Mouse (Mus musculus) adrenal gland, adult 10 weeks (tissue): ENCODE measurements around the gene Hist1h3c. TPM values are rescaled to one million over a fixed set of nuclear protein-coding genes. Genes with fewer than 3 reads are reported as not detected.

Experiments
- polyA plus RNA-seq: library from polyadenylated mRNA; stranded (reverse); fragments of 350-450 nt; fragmentation: Illumina TruSeq; extraction: RNeasy Lipid Tissue Mini Kit (QIAGEN cat#74804); gene quantifications from one replicate; pipeline ENCODE4 v1.2.3, GENCODE M21; 2014; ENCODE audit warnings: low read depth, low replicate concordance

Gene Hist1h3c
- polyA plus RNA-seq, result not detected

DNA sequence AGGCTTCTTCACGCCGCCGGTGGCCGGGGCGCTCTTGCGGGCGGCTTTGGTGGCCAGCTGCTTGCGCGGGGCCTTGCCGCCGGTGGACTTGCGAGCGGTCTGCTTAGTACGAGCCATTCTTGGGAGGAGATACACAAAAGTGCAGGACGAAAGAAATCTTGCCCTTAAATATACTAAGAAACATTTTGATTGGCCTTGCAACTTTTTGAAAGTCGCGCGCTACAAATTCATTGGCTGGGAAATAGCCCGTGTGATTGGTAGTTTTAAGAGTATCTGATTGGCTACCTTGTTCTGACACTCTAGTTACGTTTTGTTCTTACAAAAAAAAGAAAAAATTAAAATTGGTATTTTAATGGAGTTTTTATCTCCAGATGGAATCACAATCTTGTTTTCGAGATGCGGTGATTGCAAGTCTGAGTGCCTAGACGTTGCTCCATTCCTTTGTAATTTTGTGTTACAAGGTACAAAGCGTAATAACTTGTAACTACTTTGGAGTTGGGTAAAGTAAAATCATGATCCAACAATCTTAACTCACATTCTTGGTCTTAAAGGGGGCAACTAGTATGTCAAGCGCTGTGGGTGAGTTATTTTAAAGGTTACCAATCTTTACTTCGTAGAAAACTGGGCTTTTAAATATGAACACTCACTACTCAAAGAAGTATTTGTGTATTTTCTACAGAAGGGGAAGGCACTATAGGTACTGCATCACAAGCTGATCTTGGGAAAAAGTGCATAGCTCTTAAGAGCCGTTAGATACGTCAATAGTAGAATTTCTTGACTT is at the start of gene Hist1h3c:
Gene Hist1h3c (minus strand): TSS at position 222 of the 781 bp plus-strand sequence.

DNA sequence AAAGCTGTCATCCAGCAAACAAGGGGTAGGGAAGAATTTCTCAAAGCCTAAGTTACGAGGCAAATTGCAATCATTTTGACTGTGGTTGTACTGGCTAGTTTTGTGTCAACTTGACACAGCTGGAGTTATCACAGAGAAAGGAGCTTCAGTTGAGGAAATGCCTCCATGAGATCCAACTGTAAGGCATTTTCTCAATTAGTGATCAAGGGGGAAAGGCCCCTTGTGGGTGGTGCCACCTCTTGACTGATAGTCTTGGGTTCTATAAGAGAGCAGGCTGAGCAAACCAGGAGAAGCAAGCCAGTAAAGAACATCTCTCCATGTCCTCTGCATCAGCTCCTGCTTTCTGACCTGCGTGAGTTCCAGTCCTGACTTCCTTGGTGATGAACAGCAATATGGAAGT is 24.2 kb upstream of the Hist1h3c start, which contains the start of gene Trim38:
Gene Trim38 (plus strand): TSS at position 301 of the 400 bp plus-strand sequence.

DNA sequence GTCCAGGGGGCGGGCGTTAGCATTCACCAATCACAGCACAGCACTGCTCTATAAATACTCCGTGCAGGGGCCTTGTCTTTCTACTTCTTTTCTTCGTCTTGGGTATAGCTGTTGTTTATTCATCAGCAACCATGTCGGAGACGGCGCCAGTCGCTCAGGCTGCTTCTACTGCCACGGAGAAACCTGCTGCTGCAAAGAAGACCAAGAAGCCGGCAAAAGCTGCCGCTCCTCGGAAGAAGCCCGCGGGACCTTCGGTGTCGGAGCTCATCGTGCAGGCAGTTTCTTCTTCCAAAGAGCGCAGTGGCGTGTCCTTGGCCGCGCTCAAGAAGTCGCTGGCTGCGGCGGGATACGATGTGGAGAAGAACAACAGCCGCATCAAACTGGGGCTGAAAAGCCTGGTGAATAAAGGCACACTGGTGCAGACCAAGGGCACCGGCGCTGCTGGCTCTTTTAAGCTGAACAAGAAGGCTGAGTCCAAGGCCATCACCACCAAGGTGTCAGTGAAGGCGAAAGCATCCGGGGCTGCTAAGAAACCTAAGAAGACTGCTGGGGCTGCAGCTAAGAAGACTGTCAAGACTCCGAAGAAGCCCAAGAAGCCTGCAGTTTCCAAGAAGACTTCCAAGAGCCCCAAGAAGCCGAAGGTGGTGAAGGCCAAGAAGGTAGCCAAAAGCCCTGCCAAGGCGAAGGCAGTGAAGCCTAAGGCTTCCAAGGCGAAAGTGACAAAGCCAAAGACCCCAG is 18.4 kb upstream of the Hist1h3c start, which contains the start of gene Hist1h1a:
Gene Hist1h1a (plus strand): TSS at position 81 of the 738 bp plus-strand sequence.

DNA sequence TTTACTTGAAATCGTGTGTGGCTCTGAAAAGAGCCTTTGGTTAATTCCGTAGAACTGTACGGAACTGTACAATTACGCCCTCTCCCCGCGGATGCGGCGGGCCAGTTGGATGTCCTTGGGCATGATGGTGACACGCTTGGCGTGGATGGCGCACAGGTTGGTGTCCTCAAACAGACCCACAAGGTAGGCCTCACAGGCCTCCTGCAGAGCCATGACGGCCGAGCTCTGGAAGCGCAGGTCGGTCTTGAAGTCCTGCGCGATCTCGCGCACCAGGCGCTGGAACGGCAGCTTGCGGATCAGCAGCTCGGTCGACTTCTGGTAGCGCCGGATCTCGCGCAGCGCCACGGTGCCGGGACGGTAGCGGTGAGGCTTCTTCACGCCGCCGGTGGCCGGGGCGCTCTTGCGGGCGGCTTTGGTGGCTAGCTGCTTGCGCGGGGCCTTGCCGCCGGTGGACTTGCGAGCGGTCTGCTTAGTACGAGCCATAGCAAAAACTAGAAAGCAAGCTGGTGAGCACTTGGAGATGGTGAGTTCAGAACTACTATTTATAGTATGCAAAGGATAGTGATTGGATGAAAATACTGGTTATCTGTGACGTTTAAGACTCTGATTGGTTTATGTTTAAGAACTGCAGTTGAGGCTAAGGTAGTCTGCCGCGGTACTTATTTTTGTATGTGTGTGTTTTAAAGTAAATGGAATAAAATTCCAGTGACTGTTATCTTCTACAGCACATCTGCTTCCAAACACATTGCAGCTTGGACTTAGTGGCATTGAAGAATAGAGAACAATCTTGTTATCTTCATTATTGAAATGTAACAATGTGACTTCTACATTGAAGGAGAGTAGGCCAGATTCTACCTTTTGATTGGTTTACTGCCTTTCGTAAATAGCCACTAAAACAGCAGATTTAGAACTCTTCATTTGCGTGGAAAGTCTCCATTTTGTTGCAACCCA is 16.7 kb upstream of the Hist1h3c start, which contains the start of gene Hist1h3a:
Gene Hist1h3a (minus strand): TSS at position 516 of the 951 bp plus-strand sequence.

DNA sequence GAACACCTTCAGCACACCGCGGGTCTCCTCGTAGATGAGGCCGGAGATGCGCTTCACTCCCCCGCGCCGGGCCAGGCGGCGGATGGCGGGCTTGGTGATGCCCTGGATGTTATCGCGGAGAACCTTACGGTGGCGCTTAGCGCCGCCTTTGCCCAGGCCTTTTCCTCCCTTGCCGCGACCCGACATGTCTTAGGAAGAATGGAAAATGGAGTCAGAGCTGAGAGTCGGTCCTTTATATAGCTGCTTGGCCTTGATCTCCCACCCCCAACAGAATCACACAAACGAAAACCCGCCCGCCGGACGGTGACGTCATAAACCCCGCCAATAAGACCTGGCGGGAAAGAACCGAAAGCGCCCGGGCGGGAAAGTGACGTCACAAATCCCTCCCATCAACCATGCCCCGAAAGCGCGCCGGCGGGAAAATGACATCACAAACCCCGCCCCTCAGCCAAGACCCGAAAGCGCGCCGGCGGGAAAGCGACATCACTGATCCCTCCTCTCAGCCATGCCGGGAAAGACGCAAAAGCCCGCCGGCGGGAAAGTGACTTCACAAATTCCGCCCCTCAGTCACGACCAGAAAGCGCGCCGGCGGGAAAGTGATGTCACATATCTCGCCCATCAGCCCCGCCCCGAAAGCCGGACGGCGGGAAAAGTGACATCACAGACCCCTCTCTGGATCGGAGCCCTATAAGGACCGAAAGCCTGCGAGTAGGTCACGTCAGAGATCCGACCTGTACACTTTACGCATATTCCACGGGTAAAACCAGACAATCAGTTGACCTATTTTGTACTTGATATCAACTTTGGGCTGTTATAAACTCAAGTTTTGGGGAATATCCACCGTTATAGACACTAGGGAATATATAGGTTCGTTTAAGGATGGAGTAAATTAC is 15.8 kb upstream of the Hist1h3c start, which contains the start of gene Hist1h4a:
Gene Hist1h4a (minus strand): TSS at position 259 of the 893 bp plus-strand sequence.

DNA sequence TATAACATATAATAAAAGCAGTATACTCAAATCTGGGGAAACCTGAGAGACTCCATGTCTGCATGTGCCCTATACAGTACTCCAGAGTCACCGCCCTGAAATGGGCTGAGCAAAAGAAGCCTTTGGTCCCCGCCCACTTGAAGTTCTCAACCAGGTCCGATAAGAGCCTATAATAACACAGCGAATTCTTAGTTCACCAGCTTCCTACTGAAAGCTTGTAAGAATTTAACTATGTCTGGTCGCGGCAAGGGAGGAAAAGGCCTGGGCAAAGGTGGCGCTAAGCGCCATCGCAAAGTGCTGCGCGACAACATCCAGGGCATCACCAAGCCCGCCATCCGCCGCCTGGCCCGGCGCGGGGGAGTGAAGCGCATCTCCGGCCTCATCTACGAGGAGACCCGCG is 11.4 kb upstream of the Hist1h3c start, which contains the start of gene Hist1h4b:
Gene Hist1h4b (plus strand): TSS at position 224 of the 400 bp plus-strand sequence.

DNA sequence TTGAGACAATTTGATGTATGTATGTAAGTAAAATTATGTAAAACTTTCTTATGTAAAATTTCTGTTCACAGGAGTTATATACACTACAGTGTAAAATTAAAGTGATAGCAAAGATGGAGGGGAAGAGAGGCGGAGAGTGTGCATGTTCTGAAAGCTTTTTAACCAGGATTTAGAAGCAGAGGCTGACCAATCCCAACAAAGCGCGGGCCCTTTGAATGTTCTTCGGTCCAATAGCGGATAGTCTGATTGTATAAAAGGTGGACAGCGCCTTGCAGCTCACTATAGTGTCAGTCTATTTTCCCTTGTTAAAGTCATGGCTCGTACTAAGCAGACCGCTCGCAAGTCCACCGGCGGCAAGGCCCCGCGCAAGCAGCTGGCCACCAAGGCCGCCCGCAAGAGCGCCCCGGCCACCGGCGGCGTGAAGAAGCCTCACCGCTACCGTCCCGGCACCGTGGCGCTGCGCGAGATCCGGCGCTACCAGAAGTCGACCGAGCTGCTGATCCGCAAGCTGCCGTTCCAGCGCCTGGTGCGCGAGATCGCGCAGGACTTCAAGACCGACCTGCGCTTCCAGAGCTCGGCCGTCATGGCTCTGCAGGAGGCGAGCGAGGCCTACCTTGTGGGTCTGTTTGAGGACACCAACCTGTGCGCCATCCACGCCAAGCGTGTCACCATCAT is 6.8 kb upstream of the Hist1h3c start, which contains the start of gene Hist1h3b:
Gene Hist1h3b (plus strand): TSS at position 201 of the 675 bp plus-strand sequence.

DNA sequence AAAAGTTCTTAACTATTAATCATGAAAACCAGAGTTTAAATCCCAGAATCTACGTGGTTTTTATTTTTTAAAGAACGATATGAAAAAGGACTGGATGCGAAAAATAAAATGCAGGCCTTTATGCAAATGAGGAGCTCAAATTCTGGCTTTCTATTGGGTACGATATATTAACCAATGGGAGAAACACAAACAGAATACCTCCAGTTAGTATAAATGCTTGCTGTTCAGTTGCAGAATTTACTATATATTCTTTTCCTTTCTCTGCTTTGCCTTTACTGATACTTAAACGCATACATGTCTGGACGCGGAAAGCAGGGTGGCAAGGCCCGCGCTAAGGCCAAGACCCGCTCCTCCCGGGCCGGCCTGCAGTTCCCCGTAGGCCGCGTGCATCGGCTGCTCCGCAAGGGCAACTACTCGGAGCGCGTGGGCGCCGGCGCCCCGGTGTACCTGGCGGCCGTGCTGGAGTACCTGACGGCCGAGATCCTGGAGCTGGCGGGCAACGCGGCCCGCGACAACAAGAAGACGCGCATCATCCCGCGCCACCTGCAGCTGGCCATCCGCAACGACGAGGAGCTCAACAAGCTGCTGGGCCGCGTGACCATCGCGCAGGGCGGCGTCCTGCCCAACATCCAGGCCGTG is 5.6 kb upstream of the Hist1h3c start, which contains the start of gene Hist1h2ab:
Gene Hist1h2ab (plus strand): TSS at position 288 of the 639 bp plus-strand sequence.

DNA sequence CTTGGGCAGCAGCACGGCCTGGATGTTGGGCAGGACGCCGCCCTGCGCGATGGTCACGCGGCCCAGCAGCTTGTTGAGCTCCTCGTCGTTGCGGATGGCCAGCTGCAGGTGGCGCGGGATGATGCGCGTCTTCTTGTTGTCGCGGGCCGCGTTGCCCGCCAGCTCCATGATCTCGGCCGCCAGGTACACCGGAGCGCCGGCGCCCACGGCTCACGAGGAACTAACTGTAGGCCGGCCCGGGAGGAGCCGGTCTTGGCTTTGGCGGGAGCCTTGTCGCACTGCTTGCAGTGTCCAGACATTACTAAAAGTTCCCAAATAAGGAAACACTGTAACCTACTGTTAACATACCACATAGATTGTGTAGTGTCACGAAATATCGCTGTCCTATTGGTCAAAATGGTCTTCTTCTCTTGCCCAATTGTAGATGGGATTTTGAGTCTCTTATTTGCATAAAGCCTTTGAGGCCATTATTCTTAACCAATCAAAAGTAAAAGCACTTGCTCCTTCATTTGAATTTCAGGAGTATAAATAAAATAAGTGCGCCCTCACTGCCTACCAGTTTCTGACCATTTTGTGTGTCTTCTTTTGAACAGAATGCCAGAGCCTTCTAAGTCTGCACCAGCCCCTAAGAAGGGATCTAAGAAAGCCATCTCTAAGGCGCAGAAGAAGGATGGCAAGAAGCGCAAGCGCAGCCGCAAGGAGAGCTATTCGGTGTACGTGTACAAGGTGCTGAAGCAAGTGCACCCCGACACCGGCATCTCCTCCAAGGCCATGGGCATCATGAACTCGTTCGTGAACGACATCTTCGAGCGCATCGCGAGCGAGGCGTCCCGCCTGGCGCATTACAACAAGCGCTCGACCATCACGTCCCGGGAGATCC is 1.0 kb upstream of the Hist1h3c start, which contains the start of gene Hist1h2bb:
Gene Hist1h2bb (plus strand): TSS at position 534 of the 880 bp plus-strand sequence.

DNA sequence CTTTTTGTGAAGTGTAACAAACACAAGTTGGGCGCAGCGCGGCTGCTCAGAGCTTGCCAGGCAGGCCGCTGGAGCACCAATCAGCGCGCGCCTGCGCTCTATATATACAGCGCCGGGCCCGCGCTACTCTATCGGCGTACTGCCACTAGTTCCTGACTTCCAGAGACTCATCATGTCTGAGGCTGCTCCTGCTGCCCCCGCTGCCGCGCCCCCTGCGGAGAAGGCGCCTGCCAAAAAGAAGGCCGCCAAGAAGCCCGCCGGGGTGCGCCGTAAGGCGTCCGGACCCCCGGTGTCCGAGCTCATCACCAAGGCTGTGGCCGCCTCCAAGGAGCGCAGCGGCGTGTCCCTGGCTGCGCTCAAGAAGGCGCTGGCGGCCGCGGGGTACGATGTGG is 6.7 kb downstream of the Hist1h3c start, which contains the start of gene Hist1h1c:
Gene Hist1h1c (plus strand): TSS at position 132 of the 392 bp plus-strand sequence.

DNA sequence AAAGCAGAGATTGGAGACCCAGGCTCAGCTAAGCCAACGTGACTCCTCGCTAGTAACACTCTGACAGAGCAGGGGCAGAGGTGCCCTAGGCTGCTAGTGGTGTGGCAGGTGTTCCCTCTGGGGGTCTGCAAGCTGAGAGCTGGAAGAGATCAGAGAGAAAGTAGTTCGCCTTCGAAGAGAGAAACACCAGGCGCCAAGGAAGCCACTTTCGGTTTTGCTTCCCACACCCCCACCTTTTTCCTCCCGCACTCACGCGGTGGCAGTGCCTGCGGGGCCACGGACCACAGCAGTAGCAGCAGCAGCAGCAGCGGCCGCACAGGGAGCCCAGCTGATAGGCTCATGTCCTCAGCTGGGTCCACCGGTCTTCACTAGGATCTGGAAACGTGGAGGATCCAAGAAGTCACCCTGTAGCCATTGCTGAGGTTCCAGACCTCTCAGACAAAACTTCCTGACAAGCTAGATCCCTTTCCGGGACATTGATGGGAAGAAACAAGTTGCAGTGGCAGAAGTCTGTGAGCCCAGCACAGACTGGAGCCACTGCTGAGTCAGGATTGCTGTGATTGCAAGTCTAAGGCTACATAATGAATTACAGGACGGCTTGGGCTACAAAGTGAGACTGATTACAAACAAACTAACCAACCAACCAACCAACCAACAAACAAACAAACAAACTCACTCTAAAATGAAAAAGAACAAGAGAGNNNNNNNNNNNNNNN is 34.9 kb downstream of the Hist1h3c start, which contains the start of gene Hfe:
Gene Hfe (minus strand): TSS at position 481 of the 716 bp plus-strand sequence.

DNA sequence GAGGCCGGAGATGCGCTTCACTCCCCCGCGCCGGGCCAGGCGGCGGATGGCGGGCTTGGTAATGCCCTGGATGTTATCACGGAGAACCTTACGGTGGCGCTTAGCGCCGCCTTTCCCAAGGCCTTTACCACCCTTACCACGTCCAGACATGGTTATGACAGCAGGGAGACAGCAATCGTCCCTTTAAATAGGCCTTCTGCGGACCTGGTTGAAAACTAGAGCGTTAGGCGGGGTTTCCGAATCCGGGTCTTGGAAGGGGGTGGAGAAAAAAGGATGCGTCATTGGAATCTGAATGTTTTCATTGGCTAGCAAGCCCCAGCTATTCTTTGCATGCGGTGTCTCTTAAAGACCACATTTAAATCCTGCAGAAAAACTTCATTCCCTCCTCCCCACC is 47.1 kb downstream of the Hist1h3c start, which contains the start of gene Hist1h4c:
Gene Hist1h4c (minus strand): TSS at position 155 of the 394 bp plus-strand sequence.

DNA sequence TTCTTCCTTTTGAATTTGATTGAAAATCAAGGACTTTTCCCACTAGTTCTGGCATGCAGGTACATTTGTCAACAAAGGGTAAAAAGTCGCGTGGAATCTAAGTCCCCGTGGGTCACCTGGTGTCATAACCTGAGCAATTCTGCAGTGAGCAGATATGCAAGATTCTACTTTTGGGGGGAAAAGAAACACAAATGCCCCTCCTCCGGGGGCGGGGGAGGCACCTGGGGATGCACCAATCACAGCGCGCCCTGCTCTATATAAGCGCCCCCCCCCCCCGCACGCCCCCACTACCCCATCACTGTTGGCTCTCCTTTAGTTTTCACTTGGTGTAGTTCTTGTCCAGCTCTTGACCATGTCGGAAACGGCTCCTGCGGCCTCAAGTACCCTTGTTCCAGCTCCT is 49.9 kb downstream of the Hist1h3c start, which contains the start of gene Hist1h1t:
Gene Hist1h1t (plus strand): TSS at position 301 of the 400 bp plus-strand sequence.

